Mouse (Mus musculus) heart, postnatal 0 days (tissue): ENCODE measurements around the gene Lhx9. TPM values are rescaled to one million over a fixed set of nuclear protein-coding genes. Genes with fewer than 3 reads are reported as not detected.

Source experiments
- ATAC-seq: fragments of 200-750 bp; cut with Nextera tagmentation; 2 replicates; pipeline ENCODE4 v1.8.0; 2017; ENCODE audit warnings: low read depth, moderate number of reproducible peaks, moderate library complexity; ENCODE audit not compliant: insufficient read depth
- DNase-seq: peaks from one replicate; pipeline ENCODE4 v3.0.0-alpha.2; 2016; ENCODE audit warnings: low spot score
- H3K27ac ChIP-seq: fragments of 300-500 bp; sonication (generic); 2 replicates; pipeline ENCODE4 v1.5.1; 2014; ENCODE audit warnings: low read depth, mild to moderate bottlenecking
- H3K27me3 ChIP-seq: fragments of 300-500 bp; sonication (generic); 2 replicates; pipeline ENCODE4 v1.6.1; 2014; ENCODE audit warnings: low read length, mixed read lengths; ENCODE audit not compliant: control insufficient read depth, insufficient read depth
- H3K36me3 ChIP-seq: fragments of 300-500 bp; sonication (generic); replicated peaks from 2 replicates; pipeline ENCODE4 v1.6.1; 2014; ENCODE audit warnings: low read length, mixed read lengths; ENCODE audit not compliant: control insufficient read depth, insufficient read depth
- H3K4me1 ChIP-seq: fragments of 300-500 bp; sonication (generic); 2 replicates; pipeline ENCODE4 v1.6.1; 2014; ENCODE audit warnings: antibody characterized with exemption; ENCODE audit not compliant: control insufficient read depth, insufficient read depth
- H3K4me2 ChIP-seq: fragments of 300-500 bp; sonication (generic); 2 replicates; pipeline ENCODE4 v1.6.1; 2014; ENCODE audit warnings: low read depth, mild to moderate bottlenecking, low read length, moderate library complexity
- H3K4me3 ChIP-seq: fragments of 300-500 bp; sonication (generic); 2 replicates; pipeline ENCODE4 v1.5.1; 2014; ENCODE audit warnings: low read depth, low read length
- H3K9ac ChIP-seq: fragments of 300-500 bp; sonication (generic); replicated peaks from 2 replicates; pipeline ENCODE4 v1.6.1; 2014; ENCODE audit warnings: low read depth, low read length, mixed read lengths
- H3K9me3 ChIP-seq: fragments of 300-500 bp; sonication (generic); replicated peaks from 2 replicates; pipeline ENCODE4 v1.6.1; 2016; ENCODE audit warnings: low read length; ENCODE audit not compliant: control insufficient read depth
- CTCF ChIP-seq: IDR thresholded peaks from 2 replicates; pipeline ENCODE4 v1.5.1; 2016; ENCODE audit warnings: antibody characterized with exemption, control low read depth, low read depth
- EP300 ChIP-seq: IDR thresholded peaks from 2 replicates; pipeline ENCODE4 v1.6.1; 2016; ENCODE audit warnings: antibody characterized with exemption, low read depth
- WGBS: fragments of 180-500 bp; shearing (Covaris S2); extraction: QIAGEN DNeasy Blood & Tissue Kit; methylation state at CpG from one replicate; pipeline ENCODE4 v1.1.7; 2014; 5-methylcytosine and 5-hydroxymethylcytosine counted together
- polyA plus RNA-seq: library from polyadenylated mRNA; unstranded; fragments of >200 nt; fragmentation: Nextera tagmentation; extraction: Ambion mirVana; gene quantifications from 2 replicates; pipeline ENCODE4 v1.2.1, GENCODE M21; 2015
- total RNA-seq: library from RNA; depleted of rRNA; stranded (reverse); fragments of >200 nt; gene quantifications from 2 replicates; pipeline ENCODE4 v1.2.3, GENCODE M21; 2014; ENCODE audit warnings: low replicate concordance

The Lhx9 gene
- total and polyA plus RNA-seq, 2 experiments from 2014 or later = 0.05 TPM; not detected in 1

- Histone ChIP-seq H3K4me3 (peak overlapping the region; percentile 45), H3K9me3 (no peaks in the 10 kb centered on the region), H3K9ac (no peak overlapping the region), H3K36me3 (no peaks in the 10 kb centered on the region), H3K4me2 (peak overlapping the region; percentile 62), H3K27me3 (peaks cover 87% of the 10 kb centered on the region), H3K4me1 (no peaks in the 10 kb centered on the region), H3K27ac (no peak overlapping the region)
- no peak for DNase-seq
- no peak for TF ChIP-seq EP300
- TF ChIP-seq CTCF = no peak
- ATAC-seq = peak; percentile 30; the same call in 1 of the 2 replicates
- 3% methylated on average over 54 of the region's 54 CpGs for WGBS
Measured at GRCm38 (mm10) chr1:138841306-138842095, 6.9 kb downstream of the Lhx9 start.

GRCm38 (mm10) chr1:138840440-138841305, 7.7 kb downstream of the Lhx9 start:
- H3K4me3 ChIP-seq = peak overlapping the region; percentile 45
- H3K4me2 ChIP-seq = peak overlapping the region; percentile 62
- WGBS = 14% methylated on average over 25 of the region's 25 CpGs
- H3K27me3 ChIP-seq = peaks cover 87% of the 10 kb centered on the region
- H3K27ac ChIP-seq = no peak overlapping the region
- no peaks in the 10 kb centered on the region for H3K4me1 ChIP-seq
- no peaks in the 10 kb centered on the region for H3K9me3 ChIP-seq
- no peak overlapping the region for H3K9ac ChIP-seq
- no peak for DNase-seq
- H3K36me3 ChIP-seq = no peaks in the 10 kb centered on the region
- TF ChIP-seq EP300 (no peak), CTCF (no peak)
- no peak for ATAC-seq

- no peak for TF ChIP-seq CTCF
- TF ChIP-seq EP300 = no peak
- WGBS = 11% methylated on average over 16 of the region's 16 CpGs
- no peak overlapping the region for H3K4me3 ChIP-seq
- no peaks in the 10 kb centered on the region for H3K9me3 ChIP-seq
- no peak overlapping the region for H3K9ac ChIP-seq
- H3K27ac ChIP-seq = no peak overlapping the region
- no peaks in the 10 kb centered on the region for H3K36me3 ChIP-seq
- no peak for ATAC-seq
- no peaks in the 10 kb centered on the region for H3K4me1 ChIP-seq
- no peak overlapping the region for H3K4me2 ChIP-seq
- DNase-seq = no peak
- peaks cover 83% of the 10 kb centered on the region for H3K27me3 ChIP-seq
Measured at GRCm38 (mm10) chr1:138839809-138840430, 8.5 kb downstream of the Lhx9 start.

- Histone ChIP-seq H3K36me3 (no peaks in the 10 kb centered on the region), H3K4me3 (no peak overlapping the region), H3K9ac (no peak overlapping the region), H3K4me1 (no peaks in the 10 kb centered on the region), H3K9me3 (no peaks in the 10 kb centered on the region), H3K4me2 (no peak overlapping the region), H3K27me3 (peaks cover 83% of the 10 kb centered on the region), H3K27ac (no peak overlapping the region)
- TF ChIP-seq CTCF (no peak), EP300 (no peak)
- DNase-seq = no peak
- WGBS = 29% methylated on average over 2 of the region's 2 CpGs
- no peak for ATAC-seq
Measured at GRCm38 (mm10) chr1:138839291-138839690, 9.1 kb downstream of the Lhx9 start.
